Mouse (Mus musculus) right cerebral cortex, adult 18-20 months (tissue): ENCODE data around the gene Mapkapk2.

Experiments used
- DNase-seq: peaks from one replicate; pipeline ENCODE4 v3.0.0; 2022; ENCODE audit warnings: mixed read lengths

The Mapkapk2 gene

DNA sequence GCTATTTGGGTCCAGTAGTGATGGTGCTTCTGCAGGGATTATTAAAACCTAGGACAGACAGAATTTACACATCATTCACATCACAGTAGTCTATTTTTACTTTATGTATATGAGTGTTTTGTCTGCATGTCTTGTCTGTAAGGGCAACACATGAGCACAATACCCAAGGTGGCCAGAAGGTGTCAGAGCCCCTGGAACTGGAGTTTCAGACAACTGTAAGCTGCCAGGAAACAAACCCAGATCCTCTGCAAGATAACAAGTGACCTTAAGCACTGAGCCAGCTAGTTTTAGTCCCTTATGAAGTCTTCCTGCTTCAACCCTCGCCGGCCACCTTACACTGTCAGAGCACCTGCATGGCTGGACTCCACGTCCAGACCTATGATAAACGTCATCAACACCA, 17.9 kb downstream of the Mapkapk2 start:
- no peak for DNase-seq

GRCm38 (mm10) chr1:131078761-131079330, 18.8 kb downstream of the Mapkapk2 start:
- peak; percentile 67 for DNase-seq

- no peak for DNase-seq
Measured at GRCm38 (mm10) chr1:131075098-131075791, 22.4 kb downstream of the Mapkapk2 start.

DNA sequence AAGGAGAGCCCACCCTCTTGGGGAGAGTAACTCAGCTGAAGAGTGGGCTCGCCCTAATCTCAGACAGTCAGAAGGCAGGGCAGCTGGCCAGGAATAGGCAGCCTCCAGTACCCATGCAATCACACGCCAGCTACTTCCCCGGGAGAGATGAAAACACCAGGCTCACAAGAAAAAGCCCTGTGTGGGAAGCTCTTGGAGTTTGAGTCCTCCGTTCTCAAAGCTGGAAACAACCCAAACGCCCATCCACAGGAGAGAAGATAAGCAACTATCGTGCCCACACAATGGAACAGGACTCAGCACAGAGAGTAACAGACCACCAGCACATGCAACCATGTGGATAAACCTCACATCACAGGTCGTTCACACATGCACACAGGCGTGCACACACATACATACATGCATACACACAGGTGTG, 23.1 kb downstream of the Mapkapk2 start:
- DNase-seq = peak; percentile 83

GRCm38 (mm10) chr1:131072376-131072990, 25.1 kb downstream of the Mapkapk2 start:
- no peak for DNase-seq

DNA sequence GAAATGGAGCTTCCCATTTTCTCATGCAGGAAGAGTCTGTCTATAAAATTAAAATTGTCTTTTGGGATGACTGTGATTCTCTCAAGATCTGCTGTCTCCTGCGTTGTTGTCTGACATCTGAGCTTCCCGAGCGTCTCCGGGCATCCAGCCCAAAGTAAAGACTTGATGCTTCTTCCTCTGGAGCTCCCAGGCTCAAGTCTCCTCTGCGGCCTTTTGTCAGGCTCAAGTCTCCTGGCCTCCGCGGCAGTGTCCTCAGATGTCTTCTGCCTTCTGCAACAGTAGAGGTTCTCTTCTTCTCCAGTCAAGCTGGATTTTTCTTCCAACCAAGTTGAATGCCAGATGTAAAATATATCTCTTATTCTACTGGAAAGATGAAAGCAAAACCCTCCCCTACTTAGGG, 28.6 kb downstream of the Mapkapk2 start:
- DNase-seq = no peak

- DNase-seq = no peak
Measured at GRCm38 (mm10) chr1:131068011-131068727, 29.5 kb downstream of the Mapkapk2 start.

- DNase-seq = no peak
Measured at GRCm38 (mm10) chr1:131064202-131064601, 33.4 kb downstream of the Mapkapk2 start.

DNA sequence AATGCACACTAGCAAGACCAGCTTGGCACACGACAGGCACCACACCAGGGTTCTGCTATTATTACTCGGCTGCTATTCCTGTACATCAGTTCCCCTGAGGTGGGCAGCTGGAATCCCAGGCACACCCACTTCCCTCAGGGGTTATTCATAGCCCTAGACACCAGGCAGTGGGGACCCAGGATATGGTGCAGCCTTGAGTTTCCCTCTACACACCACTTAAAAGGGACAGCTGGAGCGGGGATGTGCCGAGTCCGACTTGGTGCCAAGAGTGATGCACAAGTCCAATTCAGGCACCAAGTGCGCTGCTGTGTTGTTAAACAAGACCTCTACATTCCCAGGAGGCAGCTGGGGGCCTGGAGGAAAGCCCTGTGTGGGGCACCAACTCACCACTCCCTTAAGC, 34.8 kb downstream of the Mapkapk2 start:
- DNase-seq = peak; percentile 72

- DNase-seq = no peak
Measured at GRCm38 (mm10) chr1:131061740-131062254, 35.8 kb downstream of the Mapkapk2 start.

DNA sequence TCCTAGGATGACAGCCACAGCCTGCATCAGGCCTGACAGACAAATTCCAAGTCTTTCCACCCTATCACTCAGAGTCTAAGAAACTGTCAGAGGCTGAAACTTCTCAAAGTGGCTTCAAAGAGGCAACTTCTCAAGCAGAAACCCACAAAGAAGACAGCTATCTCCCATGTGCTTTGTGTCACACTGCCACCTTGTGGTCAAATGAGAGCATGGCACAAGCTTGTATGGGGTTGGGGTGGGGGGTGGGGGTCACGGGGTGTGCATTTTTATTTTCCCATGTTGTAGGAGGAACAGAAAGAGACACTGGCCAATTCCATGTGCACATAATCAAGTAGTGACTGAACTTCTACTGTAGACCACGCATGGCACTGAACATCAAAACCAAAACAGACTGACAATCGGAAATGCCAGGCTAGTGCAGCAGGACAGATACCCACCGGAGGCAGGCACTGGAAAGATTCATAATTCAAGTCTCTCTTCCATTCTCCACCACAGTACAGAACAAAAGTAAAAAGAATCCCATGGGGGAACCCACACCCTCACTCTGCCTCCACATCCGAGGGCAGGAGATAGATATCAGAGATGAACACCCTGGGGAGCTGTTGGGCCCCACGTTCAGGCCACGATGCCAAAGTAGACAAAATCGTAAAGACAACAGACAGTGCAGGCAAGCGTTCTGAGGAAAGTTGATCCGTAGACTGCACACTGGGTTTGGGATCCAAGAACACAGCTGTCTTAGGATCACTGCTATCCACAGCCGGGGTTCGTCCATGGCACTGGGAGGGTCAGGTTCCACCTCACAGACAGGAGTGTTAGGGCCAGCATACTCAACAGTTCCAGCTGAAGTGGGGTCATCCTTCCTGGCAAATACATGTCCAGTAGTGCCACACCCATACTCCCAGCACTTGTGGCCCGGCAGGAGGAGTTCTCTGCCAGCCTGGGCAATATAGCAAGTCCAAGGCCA, 37.1 kb downstream of the Mapkapk2 start:
- DNase-seq = no peak

GRCm38 (mm10) chr1:131059841-131060240, 37.8 kb downstream of the Mapkapk2 start:
- DNase-seq = no peak

DNA sequence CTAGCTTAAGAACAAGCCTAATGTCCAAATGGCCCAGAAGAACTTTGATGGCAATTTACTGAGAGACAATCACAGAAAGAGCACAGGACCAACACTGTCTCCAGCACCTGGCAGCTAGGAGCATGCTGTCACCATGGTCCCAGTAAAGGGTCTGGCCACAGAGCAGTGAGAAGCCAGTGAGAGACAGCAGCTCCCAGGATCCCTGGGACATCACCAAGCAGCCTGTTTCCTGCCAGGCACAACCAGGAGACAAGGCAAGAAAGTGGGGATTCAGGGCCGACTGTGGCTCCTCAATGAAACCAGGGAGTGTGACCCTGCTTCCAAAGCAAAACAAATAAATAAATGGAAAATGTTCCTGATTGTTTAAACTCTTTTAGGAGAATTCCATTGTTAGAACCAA, 38.2 kb downstream of the Mapkapk2 start:
- DNase-seq = no peak

DNA sequence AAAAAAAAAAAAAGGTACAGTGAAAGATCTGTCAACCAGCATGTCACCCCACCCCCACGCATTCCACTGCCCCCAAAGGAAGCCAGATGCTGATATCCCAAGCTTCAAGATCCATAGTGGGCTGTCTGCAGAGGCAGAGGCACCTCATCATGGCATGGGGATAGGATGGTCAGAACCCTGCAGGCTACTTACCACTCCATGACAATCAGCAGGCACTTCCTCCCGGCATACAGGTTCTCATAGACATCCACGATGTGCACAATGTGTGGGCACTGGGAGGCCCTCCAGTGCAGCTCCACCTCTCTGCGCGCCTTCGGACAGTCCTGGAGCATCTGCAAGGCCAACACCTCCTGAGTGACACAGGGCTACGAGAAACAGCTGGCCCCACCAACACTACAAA, 39.2 kb downstream of the Mapkapk2 start:
- DNase-seq = no peak

- no peak for DNase-seq
Measured at GRCm38 (mm10) chr1:131054251-131054650, 43.4 kb downstream of the Mapkapk2 start.

DNA sequence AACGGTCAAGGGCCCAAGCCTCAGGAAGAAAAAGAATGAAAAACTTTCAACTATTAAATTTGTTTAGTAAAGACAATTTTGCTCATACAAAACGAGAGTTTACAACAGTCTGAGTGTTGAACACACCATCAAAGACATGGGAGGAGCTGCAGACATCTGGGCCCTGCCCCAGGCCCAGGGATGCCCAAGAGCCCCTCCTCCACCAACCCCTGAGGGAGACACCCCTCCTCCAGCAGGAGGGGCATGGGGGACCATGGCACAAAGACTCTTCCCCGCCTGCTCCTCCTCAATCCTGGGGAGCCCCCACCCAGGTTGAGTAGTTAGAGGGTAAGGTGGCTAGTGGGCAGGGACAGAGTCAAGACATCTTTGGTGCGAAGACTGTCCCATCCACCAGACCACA, 44.0 kb downstream of the Mapkapk2 start:
- DNase-seq = no peak

- peak; percentile 81 for DNase-seq
Measured at GRCm38 (mm10) chr1:131053239-131053638, 44.4 kb downstream of the Mapkapk2 start.

GRCm38 (mm10) chr1:131051073-131051472, 46.6 kb downstream of the Mapkapk2 start:
- peak; percentile 76 for DNase-seq

DNA sequence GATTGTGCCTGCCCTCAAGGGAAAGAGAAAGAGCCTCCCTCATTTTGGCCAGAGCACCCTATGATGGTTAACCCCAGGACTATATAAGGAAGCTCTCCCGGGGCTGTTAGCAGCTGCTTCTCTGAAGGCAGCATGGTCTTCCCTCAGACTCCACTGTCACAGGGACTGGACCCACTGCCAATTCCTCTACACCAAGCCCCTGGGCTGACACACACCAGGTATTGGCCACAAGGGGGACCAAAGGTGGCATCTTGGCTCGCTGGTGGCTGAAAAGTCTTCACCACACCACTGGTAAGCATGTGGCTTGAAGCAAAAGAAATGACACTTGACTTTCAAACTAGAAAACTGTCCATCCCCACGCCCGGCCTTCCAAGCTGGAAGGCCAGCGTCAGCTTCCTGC, 47.0 kb downstream of the Mapkapk2 start:
- no peak for DNase-seq

DNA sequence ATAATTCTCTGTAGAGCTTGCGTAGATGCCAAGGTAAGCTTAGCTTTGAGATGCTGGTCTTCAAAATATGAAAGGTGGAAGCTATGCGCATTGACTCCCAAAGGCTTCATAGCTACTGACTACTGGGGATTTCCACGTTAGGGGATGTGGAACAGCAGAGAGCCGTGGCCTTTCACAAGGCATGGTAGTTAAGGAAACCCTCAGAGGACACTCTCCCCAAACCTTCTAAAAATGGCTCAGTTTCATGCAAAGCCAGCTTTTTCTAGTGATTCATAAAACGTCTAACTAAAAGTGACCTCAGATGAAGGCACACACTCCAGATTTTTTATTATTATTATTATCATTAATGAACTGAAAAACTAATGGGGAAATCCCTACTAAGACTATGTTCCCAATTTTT, 47.6 kb downstream of the Mapkapk2 start:
- no peak for DNase-seq

DNA sequence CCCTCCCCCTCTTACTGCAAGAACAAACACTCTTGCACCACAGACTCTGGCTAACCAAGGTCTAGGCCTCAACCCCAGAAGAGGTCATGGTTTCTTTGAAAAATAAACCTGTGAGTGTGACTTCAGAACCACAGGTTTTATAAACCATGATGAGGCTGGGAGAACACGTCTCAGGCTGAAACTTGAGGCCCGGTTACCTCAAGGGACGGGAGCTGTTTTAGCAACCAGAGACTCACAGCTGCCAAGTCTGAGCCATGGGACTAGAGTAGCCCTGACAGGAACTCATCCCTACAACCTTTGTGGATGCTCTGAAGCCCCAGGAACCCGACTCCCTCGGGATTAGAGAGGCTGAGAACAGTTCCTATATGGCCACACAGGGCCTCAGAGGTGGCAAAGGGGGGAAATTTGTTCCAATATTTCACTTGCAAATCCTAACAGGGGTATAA, 48.2 kb downstream of the Mapkapk2 start:
- DNase-seq = no peak

- no peak for DNase-seq
Measured at GRCm38 (mm10) chr1:131048946-131049345, 48.7 kb downstream of the Mapkapk2 start.
